Mouse (Mus musculus) adrenal gland, adult 18-20 months (tissue): ENCODE data around the gene Cox7c. TPM values are rescaled to one million over a fixed set of nuclear protein-coding genes. Genes with fewer than 3 reads are reported as not detected.
A peak's percentile ranks its signal among the peaks of the same experiment; 100 is the strongest.
"Not testable (repeated sequence)": the region's sequence is repeated elsewhere in the genome, so short reads cannot be mapped to it uniquely, and the experiment has no call there.

Source experiments
- DNase-seq, 2 experiments: peaks; one replicate each; pipeline ENCODE4 v3.0.0; 2021 to 2022; ENCODE audit warnings: low spot score in 2 of 2
- long read RNA-seq, 2 experiments: library from polyadenylated mRNA; stranded (forward); transcript quantifications; one replicate each; pipeline ENCODE4 v2.0.0; 2021
- total RNA-seq, 2 experiments: library from RNA; stranded (reverse); gene quantifications; 1 replicate in 1 of 2; 2 replicates in 1 of 2; pipeline ENCODE4 v1.2.3; 2021

Cox7c gene
- 100 to 1,000 TPM; 441 to 643 TPM for total RNA-seq
- long read RNA-seq, experiment 1, transcript Cox7c-203 (3 exons, 540 nt), result major isoform, 123 of 133 reads
- long read RNA-seq, experiment 1, transcript Cox7c-201 (3 exons, 315 nt), result minor isoform, 5 of 133 reads
- long read RNA-seq, experiment 1, partial matches to known transcripts, result 0 of 133 reads
- long read RNA-seq, experiment 1, other reads (novel, unspliced or antisense), result 1 of 133 reads
- long read RNA-seq, experiment 2, transcript Cox7c-201 (3 exons, 315 nt), result minor isoform, 13 of 484 reads
- long read RNA-seq, experiment 2, transcript Cox7c-203 (3 exons, 540 nt), result major isoform, 461 of 484 reads
- long read RNA-seq, experiment 2, partial matches to known transcripts, result 0 of 484 reads
- long read RNA-seq, experiment 2, other reads (novel, unspliced or antisense), result 5 of 484 reads

DNA sequence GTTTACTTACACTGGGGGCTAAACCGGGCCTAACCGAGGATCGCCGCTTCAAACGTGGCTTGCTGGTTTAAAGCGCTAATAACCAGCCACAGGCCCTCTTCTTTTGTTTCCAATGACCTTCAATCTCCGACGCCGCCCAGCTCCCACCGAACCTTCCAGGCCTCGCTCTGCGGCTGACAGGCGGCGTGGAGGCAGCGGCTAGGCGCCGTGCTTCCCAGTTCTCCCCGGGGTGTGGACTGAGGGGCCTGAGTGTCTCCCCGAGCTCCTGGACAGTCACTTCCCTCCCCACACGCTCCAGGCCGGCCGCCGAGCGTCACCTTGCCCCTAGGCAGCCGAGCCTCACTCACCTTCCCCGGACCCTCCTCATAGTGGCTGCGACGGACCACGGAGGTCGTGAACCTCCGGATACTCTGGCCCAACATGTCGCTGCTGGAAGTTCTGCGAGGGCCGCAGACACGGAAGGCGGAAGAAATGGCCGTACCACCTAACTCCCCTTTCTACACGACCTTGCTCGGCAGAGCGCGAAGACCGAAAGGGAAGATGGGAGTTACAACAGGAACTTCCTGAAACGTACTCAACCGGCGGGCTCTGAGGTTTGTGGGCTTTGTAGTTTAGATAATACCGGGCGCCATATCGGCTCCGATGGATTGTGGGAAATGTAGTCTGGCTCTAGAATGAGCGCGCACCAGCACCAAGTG is at the start of gene Cox7c:
TSS of gene Cox7c (minus strand) at position 651 of the 698 bp plus-strand sequence.
- peak; percentile 60 to 67 for DNase-seq

DNA sequence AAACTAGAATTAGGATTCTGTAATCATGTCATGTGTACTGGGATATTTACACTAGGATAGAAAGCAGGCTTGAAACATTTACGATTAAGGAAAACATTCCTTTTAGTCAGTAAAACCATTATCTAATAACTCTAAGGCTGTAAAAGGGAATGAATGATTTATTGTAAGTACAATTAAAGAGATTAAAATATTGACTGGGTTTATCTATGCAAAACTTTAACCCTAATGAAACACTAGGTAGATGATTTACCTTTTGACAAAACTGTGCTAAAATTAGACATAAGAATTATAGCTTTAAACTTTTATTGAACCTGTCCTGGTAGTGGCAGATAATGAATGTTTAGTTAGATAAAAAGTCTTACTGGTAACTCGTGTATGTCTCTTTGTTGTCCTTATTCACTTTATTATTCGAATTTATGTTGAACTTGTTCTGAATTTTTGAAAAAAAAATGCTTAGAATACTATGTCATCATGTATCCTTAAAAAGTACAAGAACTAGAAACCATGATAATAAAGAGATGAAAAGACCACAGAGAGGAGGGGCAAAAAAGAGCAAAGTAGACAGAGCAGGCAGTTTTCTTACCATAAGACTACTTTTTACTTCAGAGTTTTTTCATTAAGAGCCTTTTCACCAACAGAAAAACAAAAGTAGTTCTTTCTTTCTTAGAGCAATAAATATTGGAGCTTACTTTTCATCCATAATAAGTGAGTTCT is 21.5 kb upstream of the Cox7c start:
- no peak for DNase-seq

DNA sequence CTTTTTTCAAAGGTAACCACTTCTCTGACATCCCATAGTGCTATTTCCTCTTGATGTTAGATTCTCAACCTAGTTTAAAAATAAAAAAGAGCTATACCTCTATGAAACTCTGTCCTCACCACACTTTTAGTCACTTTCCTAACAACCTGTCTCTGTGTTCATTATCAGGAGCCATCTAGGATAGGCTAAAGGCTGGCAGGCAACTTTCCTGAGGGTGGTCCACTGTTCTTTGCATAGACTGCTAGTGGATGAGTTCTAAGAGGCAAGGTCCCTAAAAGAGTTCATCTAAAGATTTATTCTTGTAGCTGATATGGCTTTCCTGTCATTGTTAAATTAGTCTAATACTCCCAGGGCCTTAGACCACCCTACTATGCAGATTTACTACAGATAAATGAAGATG is 20.8 kb upstream of the Cox7c start:
- no peak for DNase-seq

DNA sequence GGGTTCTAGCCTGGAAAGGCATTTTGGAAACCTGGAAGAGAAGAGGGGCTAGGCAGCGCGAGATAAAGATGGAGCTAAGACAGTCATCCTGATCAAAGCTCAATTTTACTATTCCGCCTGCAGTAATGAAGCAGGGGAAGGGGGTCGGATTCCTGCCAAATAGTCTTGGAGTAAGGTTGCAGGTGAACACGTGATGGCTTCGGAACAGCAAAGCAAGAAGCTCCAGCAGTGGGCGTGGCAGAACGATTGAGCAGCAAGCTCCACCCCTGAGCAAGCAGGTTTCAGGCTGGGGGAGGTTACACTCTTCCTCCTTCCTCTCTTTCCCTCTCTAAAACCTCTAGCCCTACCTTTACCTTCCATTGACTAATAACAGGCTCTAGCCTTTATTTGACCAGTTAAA is 7.4 kb upstream of the Cox7c start:
- DNase-seq, result not testable (repeated sequence)

DNA sequence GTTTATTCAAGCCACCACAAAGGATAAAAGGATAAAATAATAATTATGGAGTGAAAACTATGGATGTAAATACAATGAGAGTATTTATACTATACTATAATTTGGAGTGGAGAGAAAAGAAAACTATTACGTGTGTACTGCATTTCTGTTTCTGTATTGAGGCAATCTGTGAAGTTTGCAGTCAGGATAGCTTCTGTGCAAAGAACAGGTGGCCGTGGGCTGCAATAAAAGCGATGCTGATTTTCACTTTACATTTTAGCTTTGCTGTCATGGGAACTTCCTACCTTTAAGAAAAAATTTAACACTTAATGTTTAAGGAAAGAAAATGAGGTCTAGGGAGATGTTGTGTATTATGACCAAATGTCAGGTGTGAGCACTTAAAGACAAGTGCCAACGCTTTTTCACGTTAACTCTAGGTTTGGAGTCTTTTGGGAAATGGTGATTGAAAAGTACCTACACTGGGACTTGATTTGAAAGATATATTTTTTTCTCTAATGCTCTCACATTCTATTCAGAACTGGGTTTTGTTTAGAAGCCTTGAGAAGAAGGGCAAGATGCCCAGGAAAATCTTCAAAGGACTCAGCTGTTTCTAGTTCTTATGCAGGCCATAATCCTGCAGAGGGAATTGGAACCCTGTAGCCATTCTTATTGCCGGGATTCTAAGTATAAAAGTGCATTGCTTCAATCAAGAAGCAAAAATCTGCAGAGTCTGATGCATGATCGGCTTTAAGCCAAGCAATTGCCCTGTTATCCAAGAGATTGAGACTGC is 41.6 kb downstream of the Cox7c start:
- DNase-seq, result no peak
